Mouse (Mus musculus): ENCODE data around the gene Aqp6. TPM values are rescaled to one million over a fixed set of nuclear protein-coding genes. Genes with fewer than 3 reads are reported as not detected.

The Aqp6 gene
- polyA plus RNA-seq, 1 experiment from 2014 or later: not detected

DNA sequence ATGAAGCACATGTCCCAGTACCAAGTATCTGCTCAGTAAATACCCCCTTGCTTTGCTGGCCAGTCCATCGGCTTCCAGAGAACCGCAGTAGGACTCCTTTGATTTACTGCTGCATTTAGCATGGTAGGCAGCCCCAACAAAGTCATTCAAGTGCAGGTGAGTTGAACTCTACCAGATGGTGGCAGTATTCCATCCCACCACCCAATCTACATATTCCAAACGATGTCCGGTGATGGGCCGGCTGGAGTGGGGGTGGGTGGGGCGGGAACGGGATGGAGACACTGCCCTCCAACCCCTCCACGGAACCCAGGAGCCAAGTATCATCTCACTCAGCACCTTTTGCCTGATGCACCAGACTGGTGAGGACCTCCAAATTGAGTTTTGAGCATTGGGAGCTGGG is 52.1 kb downstream of the Aqp6 start:
- no peaks in the 10 kb centered on the region for H3K9me3 ChIP-seq (ENCODE audit: control insufficient read depth, low read length)
- H3K27ac ChIP-seq (replicated peaks; ENCODE audit: low read depth, low read length): no peak overlapping the region
- H3K4me1 ChIP-seq (ENCODE audit: control insufficient read depth, insufficient read depth, low read length): peaks cover 24% of the 10 kb centered on the region
- no peak for ATAC-seq (ENCODE audit: insufficient number of reproducible peaks, low FRiP score, low TSS enrichment, low read depth)
- H3K27me3 ChIP-seq (ENCODE audit: control insufficient read depth, insufficient read depth, low read length): peaks cover 32% of the 10 kb centered on the region
- H3K4me2 ChIP-seq (ENCODE audit: low read depth, severe bottlenecking): peak overlapping the region; percentile 40
- peak overlapping the region; percentile 14 for H3K4me3 ChIP-seq (ENCODE audit: low read depth, low read length)
- H3K36me3 ChIP-seq (ENCODE audit: control insufficient read depth, insufficient read depth, low read length): no peaks in the 10 kb centered on the region
- no peak overlapping the region; the same call in 1 of the 2 replicates for H3K9ac ChIP-seq (ENCODE audit: low read length)
- 3% methylated on average over 8 of the region's 8 CpGs for WGBS
- DNase-seq (ENCODE audit: low spot score): peak; percentile 58

- Histone ChIP-seq H3K4me3 (ENCODE audit: low read depth, low read length) (peak overlapping the region; percentile 14), H3K9me3 (ENCODE audit: control insufficient read depth, low read length) (no peaks in the 10 kb centered on the region), H3K9ac (ENCODE audit: low read length) (peak overlapping the region; percentile 22; the same call in 1 of the 2 replicates), H3K36me3 (ENCODE audit: control insufficient read depth, insufficient read depth, low read length) (no peaks in the 10 kb centered on the region), H3K4me2 (ENCODE audit: low read depth, severe bottlenecking) (peak overlapping the region; percentile 40), H3K27me3 (ENCODE audit: control insufficient read depth, insufficient read depth, low read length) (peaks cover 32% of the 10 kb centered on the region), H3K27ac (replicated peaks; ENCODE audit: low read depth, low read length) (no peak overlapping the region), H3K4me1 (ENCODE audit: control insufficient read depth, insufficient read depth, low read length) (peaks cover 20% of the 10 kb centered on the region)
- 4% methylated on average over 21 of the region's 21 CpGs for WGBS
- DNase-seq (ENCODE audit: low spot score) (no peak), ATAC-seq (ENCODE audit: insufficient number of reproducible peaks, low FRiP score, low TSS enrichment, low read depth) (no peak)
These were observed 52.7 kb downstream of the Aqp6 start for GRCm38 (mm10) chr15:99653876-99654275.

Other genes with a start within 250 kb of the Aqp6 start
- 26.8 and 31.7 TPM in 2 replicates for gene Fmnl3, start 230.9 kb upstream of the Aqp6 start, polyA plus RNA-seq (2014; fragmentation: Nextera tagmentation; extraction: Ambion mirVana)
- 225 and 238 TPM in 2 replicates for gene Tmbim6, start 208.5 kb upstream of the Aqp6 start, polyA plus RNA-seq (2014; fragmentation: Nextera tagmentation; extraction: Ambion mirVana)
- 14.2 and 15.6 TPM in 2 replicates for gene Nckap5l, start 143.7 kb upstream of the Aqp6 start, polyA plus RNA-seq (2014; fragmentation: Nextera tagmentation; extraction: Ambion mirVana)
- 17.8 and 20.2 TPM in 2 replicates for gene Bcdin3d, start 126.7 kb upstream of the Aqp6 start, polyA plus RNA-seq (2014; fragmentation: Nextera tagmentation; extraction: Ambion mirVana)
- gene Faim2, start 73.2 kb upstream of the Aqp6 start, polyA plus RNA-seq (2014; fragmentation: Nextera tagmentation; extraction: Ambion mirVana): 0.47 TPM in 1 of 2 replicates, not detected in the other
- not detected in 2 replicates for gene Aqp2, start 22.3 kb upstream of the Aqp6 start, polyA plus RNA-seq (2014; fragmentation: Nextera tagmentation; extraction: Ambion mirVana)
- gene Aqp5, start 10.6 kb upstream of the Aqp6 start, polyA plus RNA-seq (2014; fragmentation: Nextera tagmentation; extraction: Ambion mirVana): not detected in 2 replicates
- gene Racgap1, start 50.3 kb downstream of the Aqp6 start, polyA plus RNA-seq (2014; fragmentation: Nextera tagmentation; extraction: Ambion mirVana): 108 and 125 TPM in 2 replicates
- 0.57 and 0.64 TPM in 2 replicates for gene Asic1, start 69.0 kb downstream of the Aqp6 start, polyA plus RNA-seq (2014; fragmentation: Nextera tagmentation; extraction: Ambion mirVana)
- gene Smarcd1, start 100.7 kb downstream of the Aqp6 start, polyA plus RNA-seq (2014; fragmentation: Nextera tagmentation; extraction: Ambion mirVana): 80.6 and 83.8 TPM in 2 replicates
- not detected in 2 replicates for gene Gm17349, start 104.1 kb downstream of the Aqp6 start, polyA plus RNA-seq (2014; fragmentation: Nextera tagmentation; extraction: Ambion mirVana)
- gene Gpd1, start 116.1 kb downstream of the Aqp6 start, polyA plus RNA-seq (2014; fragmentation: Nextera tagmentation; extraction: Ambion mirVana): 0.07 and 0.27 TPM in 2 replicates
- gene Cox14, start 124.2 kb downstream of the Aqp6 start, polyA plus RNA-seq (2014; fragmentation: Nextera tagmentation; extraction: Ambion mirVana): 118 and 123 TPM in 2 replicates
- 70.9 and 75.3 TPM in 2 replicates for gene Cers5, start 171.5 kb downstream of the Aqp6 start, polyA plus RNA-seq (2014; fragmentation: Nextera tagmentation; extraction: Ambion mirVana)

Measured in limb, embryonic 11.5 days (tissue).